Mouse (Mus musculus): ENCODE data around the gene Tmem132e.

DNA sequence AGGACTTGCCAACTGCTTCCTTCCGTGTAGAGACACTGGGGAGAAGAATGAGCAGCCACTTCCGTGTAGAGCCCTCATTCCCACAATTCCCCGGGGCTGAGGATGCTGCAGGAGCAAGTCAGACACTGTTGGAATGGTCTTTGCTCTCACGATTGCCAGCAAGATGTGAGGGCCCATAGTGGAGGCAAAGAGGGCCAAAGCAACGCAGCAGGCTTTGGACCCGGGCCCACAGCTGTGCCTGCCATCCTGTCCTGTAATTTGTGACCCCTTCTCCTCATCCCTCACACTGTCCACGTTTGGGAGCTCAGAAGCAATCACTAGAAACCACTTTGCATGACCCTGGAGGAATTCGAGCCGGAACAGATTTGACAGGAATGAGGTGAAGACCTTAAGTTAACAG lies 59.8 kb downstream of the Tmem132e start:
- no peak for TF ChIP-seq CTCF (conservative IDR thresholded peaks at IDR 0.05 in 1 of 2, IDR thresholded peaks at IDR 0.05 in 1 of 2; ENCODE audit: low read depth in 2 of 2, low read length in 2 of 2)
- no peak for TF ChIP-seq POLR2A (IDR thresholded peaks at IDR 0.05; ENCODE audit: low read depth, low read length)
- no peak for TF ChIP-seq MAX (IDR thresholded peaks at IDR 0.05; ENCODE audit: low read length)
- no peak for TF ChIP-seq CHD2 (IDR thresholded peaks at IDR 0.05; ENCODE audit: low read length)
- TF ChIP-seq RCOR1 (conservative IDR thresholded peaks at IDR 0.05; ENCODE audit: low read depth, low read length), result no peak

All from CH12.LX (cell line).